Mouse (Mus musculus): ENCODE results near the gene Golga4. TPM values are rescaled to one million over a fixed set of nuclear protein-coding genes. Genes with fewer than 3 reads are reported as not detected.

Gene Golga4
- polyA plus RNA-seq, 1 experiment: 47.1 TPM

DNA sequence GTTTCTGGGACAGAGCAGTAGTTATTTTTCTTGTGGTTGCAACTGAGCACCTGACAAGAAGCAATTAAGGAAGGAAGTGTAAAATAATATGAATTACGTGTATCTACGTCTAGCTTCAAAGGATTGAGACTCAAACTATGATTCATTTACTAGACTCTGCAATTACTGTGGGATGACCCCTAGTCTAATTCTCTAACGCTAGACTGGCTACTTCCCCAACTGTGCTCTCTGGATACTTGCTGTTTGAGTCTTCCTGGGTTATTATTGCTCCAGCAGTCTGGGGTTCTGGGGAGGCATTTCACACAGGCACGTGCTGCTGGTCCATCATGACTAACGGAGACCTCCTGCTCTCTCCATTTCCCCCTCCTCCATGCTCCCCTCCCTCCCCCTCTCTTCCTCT, 111.2 kb downstream of the Golga4 start:
- 16% methylated on average over 5 of the region's 5 CpGs for WGBS
- no peak overlapping the region for H3K4me3 ChIP-seq (replicated peaks; ENCODE audit: control insufficient read depth, low read depth, low read length)
- TF ChIP-seq POLR2A (IDR thresholded peaks at IDR 0.05; ENCODE audit: borderline replicate concordance, control insufficient read depth, low read depth, low read length) (no peak), CTCF (IDR thresholded peaks at IDR 0.05; ENCODE audit: control insufficient read depth, insufficient read depth, low read length) (no peak)
- H3K4me1 ChIP-seq (ENCODE audit: control insufficient read depth, insufficient read depth, low read length): peaks cover 1% of the 10 kb centered on the region; the same call in 1 of the 2 replicates
- no peak overlapping the region for H3K27ac ChIP-seq (ENCODE audit: control insufficient read depth, insufficient read depth, low read depth, low read length, poor library complexity)

DNA sequence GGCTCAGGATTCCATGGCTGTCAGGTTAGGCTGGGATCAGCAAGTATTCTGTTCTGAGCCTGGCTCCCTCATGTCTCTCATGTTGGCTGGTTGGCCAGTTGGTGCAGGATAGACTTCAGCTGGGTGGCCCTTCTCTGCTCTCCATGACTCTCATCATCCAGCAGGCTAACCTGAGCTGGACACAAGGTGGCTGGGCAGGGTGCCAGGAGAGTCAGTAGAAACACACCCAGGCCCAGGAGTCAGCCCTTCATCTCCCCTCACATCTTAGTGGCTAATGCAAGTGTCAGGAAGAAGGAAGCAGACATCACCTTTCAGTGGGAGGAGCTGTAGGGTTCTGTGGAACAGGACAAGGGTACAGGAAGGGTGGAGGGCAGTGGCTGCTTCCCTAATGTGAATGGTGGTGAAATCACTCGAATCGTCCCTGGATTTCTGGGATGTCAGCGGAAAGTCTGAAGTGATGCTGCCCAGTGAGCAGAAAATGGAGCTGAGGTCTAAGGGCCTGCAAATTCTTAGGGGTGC, 112.7 kb downstream of the Golga4 start:
- TF ChIP-seq POLR2A (IDR thresholded peaks at IDR 0.05; ENCODE audit: borderline replicate concordance, control insufficient read depth, low read depth, low read length) (no peak), CTCF (IDR thresholded peaks at IDR 0.05; ENCODE audit: control insufficient read depth, insufficient read depth, low read length) (no peak)
- H3K4me3 ChIP-seq (replicated peaks; ENCODE audit: control insufficient read depth, low read depth, low read length): no peak overlapping the region
- peaks cover 1% of the 10 kb centered on the region; the same call in 1 of the 2 replicates for H3K4me1 ChIP-seq (ENCODE audit: control insufficient read depth, insufficient read depth, low read length)
- 43% methylated on average over 3 of the region's 3 CpGs for WGBS
- H3K27ac ChIP-seq (ENCODE audit: control insufficient read depth, insufficient read depth, low read depth, low read length, poor library complexity): no peak overlapping the region

DNA sequence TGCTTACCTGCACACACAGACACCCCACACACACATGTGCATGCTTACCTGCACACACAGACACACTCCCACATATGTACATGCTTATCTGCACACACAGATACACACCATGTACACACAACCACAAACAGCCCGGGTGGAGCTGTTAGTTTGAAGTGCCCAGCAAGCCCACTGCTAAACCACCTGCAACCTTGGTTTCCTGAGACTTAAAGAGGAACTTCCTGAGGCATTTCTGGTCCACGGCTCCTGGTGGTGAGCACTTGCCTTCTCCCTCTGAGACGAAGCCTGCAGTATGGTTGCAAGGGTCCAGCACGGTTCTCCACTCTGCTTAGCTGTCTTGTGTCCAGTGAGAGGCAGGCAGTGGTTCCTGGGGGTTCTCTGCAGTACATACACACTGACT, 114.7 kb downstream of the Golga4 start:
- TF ChIP-seq POLR2A (IDR thresholded peaks at IDR 0.05; ENCODE audit: borderline replicate concordance, control insufficient read depth, low read depth, low read length): no peak
- no peak for TF ChIP-seq CTCF (IDR thresholded peaks at IDR 0.05; ENCODE audit: control insufficient read depth, insufficient read depth, low read length)
- Histone ChIP-seq H3K4me3 (replicated peaks; ENCODE audit: control insufficient read depth, low read depth, low read length) (no peak overlapping the region), H3K27ac (ENCODE audit: control insufficient read depth, insufficient read depth, low read depth, low read length, poor library complexity) (no peak overlapping the region), H3K4me1 (ENCODE audit: control insufficient read depth, insufficient read depth, low read length) (peaks cover 1% of the 10 kb centered on the region; the same call in 1 of the 2 replicates)
- WGBS: 2% methylated on average over 4 of the region's 4 CpGs

DNA sequence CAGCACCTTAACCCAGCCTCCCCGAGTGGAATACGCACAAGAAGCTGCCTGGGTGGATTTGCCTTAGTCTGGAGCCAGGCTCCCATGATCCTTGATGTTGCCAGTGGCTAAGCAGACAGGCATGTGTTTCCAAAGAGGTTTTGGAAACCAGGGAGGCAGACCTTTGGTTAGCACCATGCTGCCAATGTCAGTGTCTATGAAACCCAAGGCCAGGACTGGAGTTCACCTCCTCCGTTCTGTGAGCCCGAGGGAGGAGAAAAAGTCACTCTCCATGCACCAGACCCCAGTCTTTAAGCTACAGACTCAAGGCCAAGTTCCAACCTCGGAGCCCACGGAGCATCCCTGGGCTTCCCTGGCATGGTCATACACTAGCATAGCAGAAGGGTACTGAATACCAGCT, 115.6 kb downstream of the Golga4 start:
- TF ChIP-seq CTCF (IDR thresholded peaks at IDR 0.05; ENCODE audit: control insufficient read depth, insufficient read depth, low read length) (no peak), POLR2A (IDR thresholded peaks at IDR 0.05; ENCODE audit: borderline replicate concordance, control insufficient read depth, low read depth, low read length) (no peak)
- WGBS: 52% methylated on average over 6 of the region's 6 CpGs
- Histone ChIP-seq H3K4me1 (ENCODE audit: control insufficient read depth, insufficient read depth, low read length) (peaks cover 1% of the 10 kb centered on the region; the same call in 1 of the 2 replicates), H3K27ac (ENCODE audit: control insufficient read depth, insufficient read depth, low read depth, low read length, poor library complexity) (no peak overlapping the region), H3K4me3 (replicated peaks; ENCODE audit: control insufficient read depth, low read depth, low read length) (no peak overlapping the region)

DNA sequence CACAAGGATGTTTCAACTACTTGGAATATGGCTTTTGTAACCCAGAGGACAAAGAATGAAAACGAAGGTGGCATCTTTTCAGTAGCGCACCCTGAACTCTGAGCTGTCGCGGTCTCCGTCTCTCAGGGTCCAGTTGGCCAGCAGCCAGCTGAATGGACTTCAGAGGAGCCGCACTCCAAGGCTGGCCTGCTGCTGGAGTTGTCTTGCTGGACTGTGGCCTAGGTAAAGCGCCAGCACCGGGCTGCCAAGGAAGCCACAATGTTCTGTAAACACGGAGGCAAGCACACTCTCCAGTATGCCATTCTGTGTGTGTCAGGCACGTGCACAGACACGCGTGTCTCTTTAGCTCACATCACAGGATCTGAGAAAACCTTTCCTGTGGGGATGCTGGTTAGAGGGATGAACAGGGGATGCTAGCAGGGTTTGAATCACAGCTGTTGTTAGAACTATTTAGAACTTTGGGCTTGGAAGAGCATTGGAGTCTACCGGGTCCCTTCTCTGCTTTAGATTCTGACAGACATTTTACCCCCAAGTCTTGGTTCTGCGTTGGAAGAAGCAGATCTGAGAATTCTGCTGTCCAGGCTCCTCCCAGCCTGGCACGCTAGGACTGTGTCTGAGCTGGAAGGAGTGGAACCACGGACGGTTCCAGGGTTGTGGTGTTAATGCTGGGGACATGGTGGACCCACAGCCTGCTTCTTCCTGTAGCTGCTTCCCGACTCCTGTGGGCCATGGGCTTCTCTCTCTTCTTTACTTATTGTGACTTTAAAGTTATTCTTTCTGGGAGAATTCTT, 116.5 kb downstream of the Golga4 start:
- TF ChIP-seq POLR2A (IDR thresholded peaks at IDR 0.05; ENCODE audit: borderline replicate concordance, control insufficient read depth, low read depth, low read length) (no peak), CTCF (IDR thresholded peaks at IDR 0.05; ENCODE audit: control insufficient read depth, insufficient read depth, low read length) (no peak)
- H3K27ac ChIP-seq (ENCODE audit: control insufficient read depth, insufficient read depth, low read depth, low read length, poor library complexity): no peak overlapping the region
- H3K4me3 ChIP-seq (replicated peaks; ENCODE audit: control insufficient read depth, low read depth, low read length): no peak overlapping the region
- WGBS: 78% methylated on average over 18 of the region's 18 CpGs
- H3K4me1 ChIP-seq (ENCODE audit: control insufficient read depth, insufficient read depth, low read length): peaks cover 1% of the 10 kb centered on the region; the same call in 1 of the 2 replicates

DNA sequence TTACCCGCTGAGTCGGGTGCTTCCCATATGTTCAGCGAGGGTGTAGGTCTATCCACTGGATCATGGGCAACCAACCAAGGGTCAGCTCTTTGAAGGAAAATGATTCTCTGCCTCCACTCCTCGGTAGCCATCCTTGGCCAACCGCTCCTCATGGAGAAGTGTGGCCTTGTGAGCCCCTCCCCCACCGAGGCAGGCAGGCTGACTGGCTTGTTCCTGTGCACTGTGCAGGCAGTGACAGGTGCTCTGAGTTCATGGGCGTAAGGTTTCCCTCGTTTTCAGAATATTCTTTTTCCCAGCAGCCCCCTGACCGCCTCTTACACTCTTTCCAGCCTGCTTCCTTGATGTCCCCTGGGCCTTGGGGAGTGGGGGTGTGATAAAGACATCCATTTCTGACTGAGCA, 117.4 kb downstream of the Golga4 start:
- 60% methylated on average over 9 of the region's 9 CpGs for WGBS
- TF ChIP-seq POLR2A (IDR thresholded peaks at IDR 0.05; ENCODE audit: borderline replicate concordance, control insufficient read depth, low read depth, low read length) (no peak), CTCF (IDR thresholded peaks at IDR 0.05; ENCODE audit: control insufficient read depth, insufficient read depth, low read length) (no peak)
- Histone ChIP-seq H3K27ac (ENCODE audit: control insufficient read depth, insufficient read depth, low read depth, low read length, poor library complexity) (no peak overlapping the region), H3K4me1 (ENCODE audit: control insufficient read depth, insufficient read depth, low read length) (peaks cover 1% of the 10 kb centered on the region; the same call in 1 of the 2 replicates), H3K4me3 (replicated peaks; ENCODE audit: control insufficient read depth, low read depth, low read length) (no peak overlapping the region)

DNA sequence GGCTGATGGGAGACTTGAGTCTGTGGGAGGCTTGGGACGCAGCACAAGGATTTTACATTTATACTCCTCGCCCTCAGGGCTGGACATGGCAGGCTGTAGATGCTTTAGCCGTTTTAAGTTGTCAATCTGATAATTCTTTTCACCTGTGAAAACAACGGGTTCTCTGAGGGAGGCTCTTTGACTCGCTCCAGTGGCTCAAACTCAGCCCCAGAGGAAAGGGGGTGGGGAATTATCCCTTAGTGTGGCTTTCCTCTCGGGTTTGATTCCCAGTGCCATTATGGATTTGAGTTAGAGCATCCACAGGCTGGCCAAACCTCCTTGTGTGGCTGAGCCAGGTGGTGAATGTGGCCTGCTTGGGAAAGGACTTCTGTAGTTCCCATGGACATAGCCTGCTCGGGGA, 118.1 kb downstream of the Golga4 start:
- H3K4me3 ChIP-seq (replicated peaks; ENCODE audit: control insufficient read depth, low read depth, low read length): no peak overlapping the region
- H3K27ac ChIP-seq (ENCODE audit: control insufficient read depth, insufficient read depth, low read depth, low read length, poor library complexity): no peak overlapping the region
- 80% methylated on average over 7 of the region's 7 CpGs for WGBS
- peaks cover 1% of the 10 kb centered on the region; the same call in 1 of the 2 replicates for H3K4me1 ChIP-seq (ENCODE audit: control insufficient read depth, insufficient read depth, low read length)
- TF ChIP-seq POLR2A (IDR thresholded peaks at IDR 0.05; ENCODE audit: borderline replicate concordance, control insufficient read depth, low read depth, low read length): no peak
- TF ChIP-seq CTCF (IDR thresholded peaks at IDR 0.05; ENCODE audit: control insufficient read depth, insufficient read depth, low read length): no peak

DNA sequence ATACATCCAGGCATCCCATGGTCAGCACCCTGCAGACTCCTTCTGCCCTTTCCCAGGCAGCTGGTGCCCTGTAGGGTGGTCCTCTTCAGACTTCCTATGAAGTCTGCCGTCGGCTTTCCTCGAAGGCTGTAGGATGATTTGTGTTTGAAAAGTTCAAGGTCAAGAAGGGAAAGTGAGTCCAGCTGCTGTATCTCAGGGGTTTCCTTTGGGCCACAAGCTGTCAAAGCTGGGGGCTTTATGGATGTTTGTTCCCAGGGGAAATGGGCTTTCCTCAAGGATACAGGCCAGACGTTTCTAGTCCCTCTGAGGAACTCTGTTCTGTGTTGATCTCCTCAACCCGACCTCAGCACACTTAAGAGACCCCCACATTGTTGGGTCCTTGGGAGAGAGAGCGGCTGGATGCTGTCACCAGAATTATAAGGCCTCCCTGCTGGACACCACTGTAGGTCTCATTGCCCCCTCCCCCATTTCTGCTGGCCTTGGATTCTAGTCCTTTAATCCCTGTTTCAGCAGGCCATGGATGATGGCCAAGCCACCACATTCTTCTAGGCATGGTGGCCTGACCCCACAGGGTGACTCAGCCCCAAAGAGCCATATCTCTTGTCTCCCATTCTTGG, 123.8 kb downstream of the Golga4 start:
- no peak for TF ChIP-seq POLR2A (IDR thresholded peaks at IDR 0.05; ENCODE audit: borderline replicate concordance, control insufficient read depth, low read depth, low read length)
- no peak for TF ChIP-seq CTCF (IDR thresholded peaks at IDR 0.05; ENCODE audit: control insufficient read depth, insufficient read depth, low read length)
- 75% methylated on average over 6 of the region's 6 CpGs for WGBS

More for the DNA sequence above, 123.8 kb downstream of the Golga4 start:
- H3K4me1 ChIP-seq (ENCODE audit: control insufficient read depth, insufficient read depth, low read length): peaks cover 2% of the 10 kb centered on the region; the same call in 1 of the 2 replicates
- H3K4me3 ChIP-seq (replicated peaks; ENCODE audit: control insufficient read depth, low read depth, low read length): no peak overlapping the region
- H3K27ac ChIP-seq (ENCODE audit: control insufficient read depth, insufficient read depth, low read depth, low read length, poor library complexity): no peak overlapping the region

Other genes with a start within 250 kb of the Golga4 start
- 0.49 and 0.85 TPM in 2 replicates for gene Eomes, start 28.1 kb upstream of the Golga4 start, polyA plus RNA-seq (2011; ENCODE audit: insufficient read depth, insufficient read length, low replicate concordance, missing spikeins)
- gene Itga9, start 100.4 kb downstream of the Golga4 start, polyA plus RNA-seq (2011; ENCODE audit: insufficient read depth, insufficient read length, low replicate concordance, missing spikeins): 3.3 and 12.0 TPM in 2 replicates